Mouse (Mus musculus): ENCODE data around the gene Bfar.
"Not testable (repeated sequence)": the region's sequence is repeated elsewhere in the genome, so short reads cannot be mapped to it uniquely, and the experiment has no call there.

Gene Bfar

GRCm38 (mm10) chr16:13716821-13717553, 45.3 kb downstream of the Bfar start:
- in situ Hi-C loops (cut with MboI, MseI) = no loop called here

GRCm38 (mm10) chr16:13722937-13723336, 51.3 kb downstream of the Bfar start:
- in situ Hi-C loops (cut with MboI, MseI) = no loop called here

GRCm38 (mm10) chr16:13727811-13728335, 56.2 kb downstream of the Bfar start:
- in situ Hi-C loops (cut with MboI, MseI) = no loop called here

- in situ Hi-C loops (cut with MboI, MseI) = no loop called here
These were observed 57.8 kb downstream of the Bfar start for GRCm38 (mm10) chr16:13729428-13729827.

GRCm38 (mm10) chr16:13730285-13731255, 58.9 kb downstream of the Bfar start, which contains the start of gene Pla2g10:
Pla2g10 (minus strand) TSS chr16:13730983.
- in situ Hi-C loops (cut with MboI, MseI) = loop anchor here (10.0 kb wide), 1 partner anchor 816 kb away; no protein-coding TSS in a partner anchor

GRCm38 (mm10) chr16:13732786-13733185, 61.1 kb downstream of the Bfar start:
- in situ Hi-C loops (cut with MboI, MseI) = loop anchor here (10.0 kb wide), 1 partner anchor 818 kb away; no protein-coding TSS in a partner anchor

GRCm38 (mm10) chr16:13733518-13734137, 62.0 kb downstream of the Bfar start:
- in situ Hi-C loops (cut with MboI, MseI) = loop anchor here (10.0 kb wide), 1 partner anchor 819 kb away; no protein-coding TSS in a partner anchor

- in situ Hi-C loops (cut with MboI, MseI) = loop anchor here (10.0 kb wide), 1 partner anchor 821 kb away; no protein-coding TSS in a partner anchor
These were observed 64.3 kb downstream of the Bfar start for GRCm38 (mm10) chr16:13735977-13736376.

GRCm38 (mm10) chr16:13739044-13739443, 67.4 kb downstream of the Bfar start:
- in situ Hi-C loops (cut with MboI, MseI) = loop anchor here (10.0 kb wide), 1 partner anchor 824 kb away; no protein-coding TSS in a partner anchor

- in situ Hi-C loops (cut with MboI, MseI) = no loop called here
These were observed 69.2 kb downstream of the Bfar start for GRCm38 (mm10) chr16:13740844-13741243.

GRCm38 (mm10) chr16:13747708-13748107, 76.0 kb downstream of the Bfar start:
- in situ Hi-C loops (cut with MboI, MseI) = no loop called here

- in situ Hi-C loops (cut with MboI, MseI) = no loop called here
These were observed 76.5 kb downstream of the Bfar start for GRCm38 (mm10) chr16:13748124-13748523.

- in situ Hi-C loops (cut with MboI, MseI) = not testable (repeated sequence)
These were observed 77.2 kb downstream of the Bfar start for GRCm38 (mm10) chr16:13748813-13749212.

- in situ Hi-C loops (cut with MboI, MseI) = no loop called here
These were observed 77.6 kb downstream of the Bfar start for GRCm38 (mm10) chr16:13749306-13749705.

GRCm38 (mm10) chr16:13749981-13750380, 78.3 kb downstream of the Bfar start:
- in situ Hi-C loops (cut with MboI, MseI) = no loop called here

GRCm38 (mm10) chr16:13750626-13751025, 79.0 kb downstream of the Bfar start:
- in situ Hi-C loops (cut with MboI, MseI) = no loop called here
